Mouse (Mus musculus) bone marrow, adult 2 months (tissue): Measurements from ENCODE around the gene Mtr.

ENCODE experiments used
- CTCF ChIP-seq: fragments of 200-500 bp; IDR thresholded peaks from 2 replicates; pipeline ENCODE4 v1.5.1; 2011; ENCODE audit warnings: low read length, control low read depth; ENCODE audit not compliant: control insufficient read depth, insufficient read depth
- POLR2A ChIP-seq: fragments of 200-500 bp; IDR thresholded peaks from 2 replicates; pipeline ENCODE4 v1.6.1; 2011; ENCODE audit warnings: low read depth, mild to moderate bottlenecking, control low read depth, low read length, borderline replicate concordance; ENCODE audit not compliant: control insufficient read depth

DNA sequence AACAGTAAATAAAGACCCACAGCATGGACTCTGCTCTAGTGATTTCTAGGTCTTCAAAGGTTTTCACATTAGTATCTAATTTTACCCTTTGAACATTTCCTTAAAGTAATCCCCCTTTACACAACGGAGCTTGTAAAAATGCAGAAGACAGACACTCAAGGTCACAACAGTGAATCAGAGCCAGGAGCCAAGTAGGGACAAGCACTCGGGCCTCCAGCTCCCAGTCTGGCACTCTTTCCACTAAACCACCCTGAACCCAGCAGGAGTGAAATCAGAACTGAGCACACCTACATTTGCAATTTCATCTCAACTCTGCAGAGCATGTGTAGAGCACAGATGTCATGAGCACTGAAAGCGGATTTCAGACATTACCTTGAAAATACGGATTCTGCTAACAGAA is 61.1 kb downstream of the Mtr start:
- TF ChIP-seq POLR2A (no peak), CTCF (no peak)
